Mouse (Mus musculus): ENCODE results near the gene Daglb. TPM values are rescaled to one million over a fixed set of nuclear protein-coding genes. Genes with fewer than 3 reads are reported as not detected.

Gene Daglb
- polyA plus RNA-seq, 1 experiment: 14.9 TPM

GRCm38 (mm10) chr5:143555233-143555632, 90.8 kb downstream of the Daglb start:
- no peaks in the 10 kb centered on the region for H3K36me3 ChIP-seq (ENCODE audit: control insufficient read depth, insufficient read depth, low read length)
- no peak for DNase-seq (ENCODE audit: low read depth in 1 of 2, low spot score in 2 of 2)
- H3K27ac ChIP-seq (ENCODE audit: insufficient read depth, low read length): no peak overlapping the region
- WGBS: 90% methylated on average over 6 of the region's 6 CpGs
- no peaks in the 10 kb centered on the region for H3K27me3 ChIP-seq (ENCODE audit: control insufficient read depth, insufficient read depth, low read length)
- TF ChIP-seq POLR2A (IDR thresholded peaks at IDR 0.05; ENCODE audit: low read depth, low read length) (no peak), CTCF (IDR thresholded peaks at IDR 0.05; ENCODE audit: extremely low read depth, insufficient read depth, insufficient read length, insufficient replicate concordance) (no peak)
- H3K4me3 ChIP-seq (ENCODE audit: extremely low read depth, insufficient read depth, insufficient read length): no peak overlapping the region
- no peaks in the 10 kb centered on the region for H3K4me1 ChIP-seq (ENCODE audit: control insufficient read depth, insufficient read depth, insufficient read length)

Other genes with a start within 250 kb of the Daglb start
- not detected in 2 replicates for gene Spdye4a, start 237.7 kb upstream of the Daglb start, polyA plus RNA-seq (2012; rRNA removed)
- gene Zfp12, start 229.4 kb upstream of the Daglb start, polyA plus RNA-seq (2012; rRNA removed): 9.0 and 10.0 TPM in 2 replicates
- gene Zfp316, start 194.6 kb upstream of the Daglb start, polyA plus RNA-seq (2012; rRNA removed): 4.2 and 7.8 TPM in 2 replicates
- 0.91 and 1.1 TPM in 2 replicates for gene Zfp853, start 171.0 kb upstream of the Daglb start, polyA plus RNA-seq (2012; rRNA removed)
- gene E130309D02Rik, start 149.2 kb upstream of the Daglb start, polyA plus RNA-seq (2012; rRNA removed): 24.9 and 35.0 TPM in 2 replicates
- gene Zdhhc4, start 135.3 kb upstream of the Daglb start, polyA plus RNA-seq (2012; rRNA removed): 55.2 and 60.2 TPM in 2 replicates
- gene Grid2ip, start 107.2 kb upstream of the Daglb start, polyA plus RNA-seq (2012; rRNA removed): not detected in 2 replicates
- gene Kdelr2, start 60.7 kb upstream of the Daglb start, polyA plus RNA-seq (2012; rRNA removed): 45.1 and 63.8 TPM in 2 replicates
- 141 and 229 TPM in 2 replicates for gene Rac1, start 63.5 kb downstream of the Daglb start, polyA plus RNA-seq (2012; rRNA removed)
- 12.3 and 15.2 TPM in 2 replicates for gene Cyth3, start 157.9 kb downstream of the Daglb start, polyA plus RNA-seq (2012; rRNA removed)